Mouse (Mus musculus): ENCODE measurements around the gene Lnpep. TPM values are rescaled to one million over a fixed set of nuclear protein-coding genes. Genes with fewer than 3 reads are reported as not detected.

Lnpep gene
- total and polyA plus RNA-seq, 2 experiments from 2014 or later: 5.1 to 33.1 TPM

GRCm38 (mm10) chr17:17600001-17600400 is 24.8 kb downstream of the Lnpep start:
- no peak for TF ChIP-seq CTCF (IDR thresholded peaks at IDR 0.05; ENCODE audit: low read depth)
- no peak overlapping the region for H3K4me3 ChIP-seq (ENCODE audit: low read depth, low read length)
- DNase-seq (no peak), ATAC-seq (no peak)
- no peak overlapping the region for H3K27ac ChIP-seq (ENCODE audit: low read depth, low read length)
- H3K9ac ChIP-seq: no peak overlapping the region
- WGBS: 57% methylated on average over 1 of the region's 1 CpGs
- H3K36me3 ChIP-seq (ENCODE audit: insufficient read depth): no peaks in the 10 kb centered on the region
- H3K4me1 ChIP-seq (ENCODE audit: insufficient read depth): no peaks in the 10 kb centered on the region
- no peaks in the 10 kb centered on the region for H3K9me3 ChIP-seq (ENCODE audit: low read length)
- no peaks in the 10 kb centered on the region for H3K27me3 ChIP-seq (ENCODE audit: insufficient read depth, low read length)
- no peak overlapping the region for H3K4me2 ChIP-seq (ENCODE audit: low read depth)

- ATAC-seq (no peak), DNase-seq (no peak)
- WGBS: 94% methylated on average over 2 of the region's 2 CpGs
- Histone ChIP-seq H3K4me3 (ENCODE audit: low read depth, low read length) (no peak overlapping the region), H3K9me3 (ENCODE audit: low read length) (no peaks in the 10 kb centered on the region), H3K4me1 (ENCODE audit: insufficient read depth) (no peaks in the 10 kb centered on the region), H3K9ac (no peak overlapping the region), H3K27ac (ENCODE audit: low read depth, low read length) (no peak overlapping the region), H3K4me2 (ENCODE audit: low read depth) (no peak overlapping the region), H3K27me3 (ENCODE audit: insufficient read depth, low read length) (no peaks in the 10 kb centered on the region), H3K36me3 (ENCODE audit: insufficient read depth) (no peaks in the 10 kb centered on the region)
- TF ChIP-seq CTCF (IDR thresholded peaks at IDR 0.05; ENCODE audit: low read depth): no peak
Observed at GRCm38 (mm10) chr17:17598355-17598754, 26.5 kb downstream of the Lnpep start.

- no peaks in the 10 kb centered on the region for H3K36me3 ChIP-seq (ENCODE audit: insufficient read depth)
- H3K4me1 ChIP-seq (ENCODE audit: insufficient read depth): no peaks in the 10 kb centered on the region
- no peaks in the 10 kb centered on the region for H3K27me3 ChIP-seq (ENCODE audit: insufficient read depth, low read length)
- H3K27ac ChIP-seq (ENCODE audit: low read depth, low read length): no peak overlapping the region
- H3K4me3 ChIP-seq (ENCODE audit: low read depth, low read length): no peak overlapping the region
- no peak for TF ChIP-seq CTCF (IDR thresholded peaks at IDR 0.05; ENCODE audit: low read depth)
- H3K4me2 ChIP-seq (ENCODE audit: low read depth): no peak overlapping the region
- DNase-seq: no peak
- ATAC-seq: no peak
- no peaks in the 10 kb centered on the region for H3K9me3 ChIP-seq (ENCODE audit: low read length)
- no peak overlapping the region for H3K9ac ChIP-seq
- WGBS: 55% methylated on average over 1 of the region's 1 CpGs
Observed at GRCm38 (mm10) chr17:17592926-17593325, 31.9 kb downstream of the Lnpep start.

GRCm38 (mm10) chr17:17587333-17588047 is 37.4 kb downstream of the Lnpep start:
- Histone ChIP-seq H3K27me3 (ENCODE audit: insufficient read depth, low read length) (no peaks in the 10 kb centered on the region), H3K4me2 (ENCODE audit: low read depth) (no peak overlapping the region), H3K4me3 (ENCODE audit: low read depth, low read length) (no peak overlapping the region), H3K4me1 (ENCODE audit: insufficient read depth) (no peaks in the 10 kb centered on the region), H3K9ac (no peak overlapping the region), H3K27ac (ENCODE audit: low read depth, low read length) (no peak overlapping the region), H3K9me3 (ENCODE audit: low read length) (no peaks in the 10 kb centered on the region), H3K36me3 (ENCODE audit: insufficient read depth) (no peaks in the 10 kb centered on the region)
- ATAC-seq: no peak
- no peak for DNase-seq
- TF ChIP-seq CTCF (IDR thresholded peaks at IDR 0.05; ENCODE audit: low read depth): no peak
- WGBS: 72% methylated on average over 7 of the region's 7 CpGs

- no peak overlapping the region for H3K9ac ChIP-seq
- no peaks in the 10 kb centered on the region for H3K4me1 ChIP-seq (ENCODE audit: insufficient read depth)
- 94% methylated on average over 4 of the region's 4 CpGs for WGBS
- no peaks in the 10 kb centered on the region for H3K36me3 ChIP-seq (ENCODE audit: insufficient read depth)
- H3K27me3 ChIP-seq (ENCODE audit: insufficient read depth, low read length): no peaks in the 10 kb centered on the region
- DNase-seq: no peak
- no peak for ATAC-seq
- no peak for TF ChIP-seq CTCF (IDR thresholded peaks at IDR 0.05; ENCODE audit: low read depth)
- no peaks in the 10 kb centered on the region for H3K9me3 ChIP-seq (ENCODE audit: low read length)
- no peak overlapping the region for H3K4me3 ChIP-seq (ENCODE audit: low read depth, low read length)
- no peak overlapping the region for H3K4me2 ChIP-seq (ENCODE audit: low read depth)
- H3K27ac ChIP-seq (ENCODE audit: low read depth, low read length): no peak overlapping the region
Observed at GRCm38 (mm10) chr17:17585115-17585514, 39.7 kb downstream of the Lnpep start.

- H3K36me3 ChIP-seq (ENCODE audit: insufficient read depth): peaks cover 2% of the 10 kb centered on the region; the same call in 1 of the 2 replicates
- no peak overlapping the region for H3K27ac ChIP-seq (ENCODE audit: low read depth, low read length)
- no peak for DNase-seq
- ATAC-seq: no peak
- H3K9me3 ChIP-seq (ENCODE audit: low read length): no peaks in the 10 kb centered on the region
- H3K27me3 ChIP-seq (ENCODE audit: insufficient read depth, low read length): no peaks in the 10 kb centered on the region
- no peak for TF ChIP-seq CTCF (IDR thresholded peaks at IDR 0.05; ENCODE audit: low read depth)
- H3K9ac ChIP-seq: no peak overlapping the region
- H3K4me3 ChIP-seq (ENCODE audit: low read depth, low read length): no peak overlapping the region
- no peaks in the 10 kb centered on the region for H3K4me1 ChIP-seq (ENCODE audit: insufficient read depth)
- 55% methylated on average over 2 of the region's 2 CpGs for WGBS
- no peak overlapping the region for H3K4me2 ChIP-seq (ENCODE audit: low read depth)
Observed at GRCm38 (mm10) chr17:17583896-17584295, 41.0 kb downstream of the Lnpep start.

GRCm38 (mm10) chr17:17581234-17581633 is 43.6 kb downstream of the Lnpep start:
- no peak for ATAC-seq
- Histone ChIP-seq H3K36me3 (ENCODE audit: insufficient read depth) (peaks cover 5% of the 10 kb centered on the region; the same call in 1 of the 2 replicates), H3K4me2 (ENCODE audit: low read depth) (no peak overlapping the region), H3K9me3 (ENCODE audit: low read length) (no peaks in the 10 kb centered on the region), H3K27ac (ENCODE audit: low read depth, low read length) (no peak overlapping the region), H3K4me1 (ENCODE audit: insufficient read depth) (no peaks in the 10 kb centered on the region), H3K9ac (no peak overlapping the region), H3K27me3 (ENCODE audit: insufficient read depth, low read length) (no peaks in the 10 kb centered on the region), H3K4me3 (ENCODE audit: low read depth, low read length) (no peak overlapping the region)
- 92% methylated on average over 3 of the region's 3 CpGs for WGBS
- DNase-seq: no peak
- TF ChIP-seq CTCF (IDR thresholded peaks at IDR 0.05; ENCODE audit: low read depth): no peak

Data from forebrain, postnatal 0 days (tissue).